Mouse (Mus musculus): Measurements from ENCODE around the gene Hgfac. TPM values are rescaled to one million over a fixed set of nuclear protein-coding genes. Genes with fewer than 3 reads are reported as not detected.

Hgfac gene
- polyA plus RNA-seq (2012; rRNA removed), result 85.1 and 89.7 TPM in 2 replicates

DNA sequence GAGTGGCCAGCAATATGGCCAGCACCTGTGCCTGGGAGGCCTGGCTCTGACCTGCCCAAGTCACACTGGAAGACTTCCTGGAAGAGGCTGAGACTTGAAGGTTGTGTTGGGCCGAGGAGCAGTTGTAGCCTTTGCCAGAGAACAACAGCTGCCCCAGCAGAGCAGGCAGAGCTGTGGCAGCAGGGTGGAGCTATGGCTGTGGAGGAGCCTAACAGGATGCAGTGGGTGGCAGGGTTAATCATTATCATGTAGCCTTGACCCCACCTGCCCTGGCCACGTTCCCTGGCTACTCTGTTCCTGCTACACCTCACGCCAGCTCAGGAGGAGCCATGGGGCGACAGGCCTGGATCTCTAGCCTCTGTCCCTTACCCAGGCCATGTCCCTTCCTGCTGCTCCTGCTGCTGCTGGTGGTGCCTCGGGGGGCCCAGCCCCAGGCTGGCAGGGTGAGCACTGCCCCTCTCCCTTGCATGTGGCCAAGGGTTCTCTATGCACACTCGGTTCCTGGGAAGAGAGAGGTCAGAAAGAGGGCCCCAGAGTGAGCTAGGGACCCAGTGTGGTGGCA lies at the start of gene Hgfac:
Gene Hgfac (plus strand): TSS at position 242 of the 562 bp plus-strand sequence.
- DNase-seq (ENCODE audit: low read depth, low spot score), result peak; percentile 70
- 15% methylated on average over 6 of the region's 6 CpGs for WGBS

DNA sequence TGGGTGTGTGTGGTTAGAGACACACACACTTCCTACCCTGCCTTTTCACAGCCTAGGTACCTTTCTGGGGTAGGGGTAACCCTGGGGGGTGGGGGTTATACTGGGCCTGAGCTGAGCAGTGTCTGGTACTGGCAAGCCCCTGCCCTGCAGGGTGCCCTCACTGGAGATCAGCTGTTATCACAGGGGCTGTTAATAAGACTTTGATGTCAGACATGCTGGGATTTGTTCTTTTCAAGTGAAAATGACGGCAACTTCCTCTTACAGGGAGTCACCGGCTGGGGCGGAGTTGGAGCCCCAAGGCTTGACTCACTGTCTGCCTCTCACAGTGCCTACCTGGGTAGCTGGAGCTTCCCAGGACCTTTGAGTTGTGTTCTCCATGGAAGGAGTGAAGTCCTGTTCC lies 42.6 kb upstream of the Hgfac start:
- no peak for DNase-seq (ENCODE audit: low read depth, low spot score)
- 36% methylated on average over 3 of the region's 3 CpGs for WGBS

DNA sequence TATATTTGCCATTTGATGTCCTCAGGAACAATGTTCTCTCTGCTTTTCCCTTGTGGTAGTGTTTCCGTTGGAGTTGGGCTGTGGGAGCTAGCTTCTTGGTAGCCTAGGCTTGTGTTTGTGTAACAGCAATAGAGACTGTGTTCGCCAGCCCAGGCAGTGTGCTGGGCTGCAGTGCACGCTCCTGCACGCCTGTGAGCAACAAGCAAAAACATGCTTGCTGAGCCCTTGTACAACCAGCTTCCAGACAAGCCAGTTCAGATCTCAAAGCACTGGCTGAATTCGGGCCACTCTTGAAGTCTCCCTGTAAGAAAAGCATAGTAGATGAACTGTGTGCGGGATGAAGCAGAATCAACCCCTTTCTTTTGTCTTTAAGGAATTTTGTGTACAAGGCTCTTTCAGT lies 42.0 kb upstream of the Hgfac start:
- 89% methylated on average over 6 of the region's 6 CpGs for WGBS

DNA sequence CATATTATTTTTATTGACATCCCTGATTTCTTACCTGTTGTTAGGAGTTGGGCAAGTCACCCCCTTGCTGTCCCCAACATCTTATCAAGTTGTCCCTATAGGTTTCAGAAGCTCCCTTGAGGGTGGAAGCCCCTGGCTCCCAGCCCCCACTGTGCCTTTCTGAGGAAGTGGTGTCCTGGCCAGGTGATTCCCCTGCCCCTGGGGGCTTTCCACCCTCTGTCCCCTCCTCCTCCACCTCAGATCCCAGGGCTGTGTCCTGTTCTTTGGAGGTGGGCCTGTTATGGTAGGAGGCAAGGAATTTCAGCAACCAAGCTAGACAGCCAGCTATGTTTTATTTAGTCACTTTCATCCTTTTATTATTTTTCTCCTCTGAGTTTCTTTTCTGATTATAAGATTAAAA lies 41.0 kb upstream of the Hgfac start:
- DNase-seq (ENCODE audit: low read depth, low spot score), result no peak

More for the DNA sequence above, 42.0 kb upstream of the Hgfac start:
- DNase-seq (ENCODE audit: low read depth, low spot score), result no peak

DNA sequence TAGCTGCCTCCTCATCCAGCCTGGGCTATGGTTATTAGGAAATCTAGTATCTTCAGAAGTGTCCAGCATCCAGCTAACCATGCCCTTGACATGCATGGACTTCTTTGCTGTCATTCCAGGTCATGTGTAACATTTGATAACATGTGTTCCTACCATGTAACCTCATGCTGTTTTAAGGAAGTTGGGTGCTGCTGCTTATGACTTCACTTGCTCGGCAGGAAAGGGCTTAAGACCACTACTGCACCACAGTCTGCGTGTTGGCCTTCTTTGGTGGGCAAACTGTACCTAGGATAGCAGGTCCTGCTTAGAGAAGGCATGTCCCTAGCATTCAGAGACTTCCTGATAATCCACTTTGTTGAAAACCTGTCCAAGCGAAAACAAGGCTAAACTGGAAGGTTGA lies 40.2 kb upstream of the Hgfac start:
- WGBS, result 80% methylated on average over 3 of the region's 3 CpGs
- DNase-seq (ENCODE audit: low read depth, low spot score), result no peak

DNA sequence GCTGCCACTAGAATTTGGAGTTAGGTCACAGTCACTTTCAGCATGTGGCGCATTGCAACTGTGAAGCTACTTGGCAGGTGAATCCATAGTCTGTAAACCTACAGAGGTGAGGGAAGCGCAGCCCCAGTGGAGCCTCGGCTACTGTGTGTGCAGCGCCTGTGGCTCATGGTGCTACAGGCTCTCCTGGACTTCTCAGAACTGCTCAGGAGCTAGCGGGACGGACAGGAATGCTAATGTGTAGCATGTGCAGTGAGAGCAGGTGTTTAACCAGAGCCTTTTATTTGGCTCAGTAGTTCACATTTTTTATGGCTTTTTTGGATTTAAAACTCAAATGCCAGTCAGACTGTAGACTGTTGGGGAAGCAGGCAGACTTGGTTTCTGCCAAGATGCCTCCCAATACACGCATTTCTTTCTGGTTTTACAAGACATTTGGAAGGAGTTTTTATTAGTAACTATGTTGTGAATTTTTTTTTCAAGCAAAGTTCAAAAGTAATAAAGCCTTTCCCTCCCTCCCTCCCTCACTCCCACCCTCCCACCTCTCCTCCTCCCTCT lies 37.6 kb upstream of the Hgfac start:
- DNase-seq (ENCODE audit: low read depth, low spot score), result no peak
- WGBS, result 44% methylated on average over 7 of the region's 7 CpGs

DNA sequence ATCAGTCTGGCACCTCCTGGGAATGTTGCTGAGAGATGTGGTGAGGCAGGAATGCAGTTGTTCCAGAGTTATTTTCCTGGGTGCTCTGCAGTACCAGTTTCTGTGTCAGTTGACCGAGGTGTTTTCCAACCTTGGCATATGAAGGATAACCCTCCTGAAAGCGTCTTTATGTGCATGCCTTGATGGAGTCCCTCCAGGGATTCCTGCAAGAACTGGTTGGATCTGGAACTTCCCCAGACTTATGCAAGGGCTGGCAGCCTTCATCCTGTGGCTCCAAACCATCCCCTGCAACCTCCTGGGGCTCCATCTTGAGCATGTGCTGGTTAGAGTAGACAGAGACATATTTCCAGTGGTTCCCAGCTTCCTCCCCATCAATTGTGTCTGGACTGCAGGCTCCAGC lies 36.5 kb upstream of the Hgfac start:
- no peak for DNase-seq (ENCODE audit: low read depth, low spot score)
- 92% methylated on average over 2 of the region's 2 CpGs for WGBS

DNA sequence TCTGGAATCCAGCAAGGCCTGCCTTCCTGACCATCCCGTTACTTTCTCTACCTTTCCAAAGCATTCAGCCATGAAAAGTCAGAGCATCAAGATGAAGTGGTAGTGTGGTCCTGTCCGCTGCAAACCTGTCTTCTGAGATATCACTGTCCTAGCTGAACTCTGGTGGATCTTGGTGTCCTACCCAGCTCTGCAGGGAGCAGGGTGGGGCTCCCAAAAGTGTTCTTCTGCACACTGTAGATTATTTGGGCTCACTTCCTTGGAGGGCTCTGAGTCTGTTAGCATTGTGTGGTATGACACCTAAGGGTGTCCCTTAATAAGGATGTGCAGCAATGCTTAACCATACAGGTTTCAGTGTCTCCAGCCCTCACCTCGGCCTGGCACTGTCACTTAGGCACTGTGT lies 35.6 kb upstream of the Hgfac start:
- no peak for DNase-seq (ENCODE audit: low read depth, low spot score)
- 92% methylated on average over 3 of the region's 3 CpGs for WGBS

DNA sequence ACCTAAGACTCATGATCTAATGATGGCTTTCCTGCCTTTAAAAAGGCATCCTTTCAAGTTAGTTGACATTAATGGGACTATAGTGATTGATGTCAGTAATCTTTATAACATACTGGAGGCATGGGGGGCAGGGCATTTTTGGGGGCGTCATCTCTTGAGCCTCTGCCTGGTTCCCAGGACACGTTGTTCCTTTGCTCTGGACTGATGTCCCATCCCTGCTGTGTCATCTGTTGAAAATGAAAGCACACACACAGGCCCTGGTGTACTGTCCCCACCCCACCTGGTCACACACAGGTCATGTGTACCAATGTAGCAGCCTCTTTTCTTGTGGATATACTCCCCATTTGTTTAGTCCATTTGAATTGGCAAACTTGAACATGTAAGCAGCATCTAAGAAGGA lies 34.7 kb upstream of the Hgfac start:
- no peak for DNase-seq (ENCODE audit: low read depth, low spot score)
- 72% methylated on average over 2 of the region's 2 CpGs for WGBS

DNA sequence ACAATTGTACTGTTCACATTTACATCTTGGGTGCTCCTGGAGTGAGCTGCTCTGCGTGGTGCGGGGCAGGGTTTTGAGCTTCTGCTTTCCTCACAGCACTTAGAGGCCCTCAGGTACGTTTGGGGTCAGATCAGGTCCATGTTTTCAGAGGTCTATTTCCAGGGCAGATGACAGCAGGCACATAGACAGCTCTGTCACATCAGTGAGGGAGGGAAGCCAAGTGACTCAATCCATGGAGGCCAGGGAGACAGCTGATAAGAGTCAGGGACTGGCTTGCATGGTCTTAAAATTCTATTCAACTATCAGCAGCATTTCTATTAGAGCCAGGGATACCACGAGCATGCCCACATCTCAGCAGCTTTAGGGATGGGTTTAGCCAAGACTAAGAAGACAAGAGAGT lies 32.1 kb upstream of the Hgfac start:
- WGBS, result 92% methylated on average over 4 of the region's 4 CpGs
- no peak for DNase-seq (ENCODE audit: low read depth, low spot score)

DNA sequence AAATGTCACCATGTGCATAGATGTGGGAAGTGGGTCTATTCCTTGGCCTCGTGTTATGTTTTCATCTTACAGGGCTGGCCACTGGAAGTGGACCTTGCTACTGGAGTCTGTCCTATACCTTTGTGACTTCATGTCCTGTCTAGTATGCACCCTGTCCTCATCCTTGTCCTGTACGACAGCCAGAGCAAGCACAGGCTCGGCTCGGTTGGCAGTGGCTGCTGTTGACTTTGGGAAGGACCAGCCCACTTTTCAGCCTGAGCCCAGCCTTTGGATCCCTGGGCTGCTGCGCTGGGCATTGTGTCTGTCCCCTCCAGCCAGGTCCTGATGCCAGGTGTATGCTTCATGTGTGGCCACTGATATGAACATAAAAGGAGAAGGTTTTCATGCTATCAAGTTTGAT lies 30.7 kb upstream of the Hgfac start:
- no peak for DNase-seq (ENCODE audit: low read depth, low spot score)
- 33% methylated on average over 5 of the region's 5 CpGs for WGBS

DNA sequence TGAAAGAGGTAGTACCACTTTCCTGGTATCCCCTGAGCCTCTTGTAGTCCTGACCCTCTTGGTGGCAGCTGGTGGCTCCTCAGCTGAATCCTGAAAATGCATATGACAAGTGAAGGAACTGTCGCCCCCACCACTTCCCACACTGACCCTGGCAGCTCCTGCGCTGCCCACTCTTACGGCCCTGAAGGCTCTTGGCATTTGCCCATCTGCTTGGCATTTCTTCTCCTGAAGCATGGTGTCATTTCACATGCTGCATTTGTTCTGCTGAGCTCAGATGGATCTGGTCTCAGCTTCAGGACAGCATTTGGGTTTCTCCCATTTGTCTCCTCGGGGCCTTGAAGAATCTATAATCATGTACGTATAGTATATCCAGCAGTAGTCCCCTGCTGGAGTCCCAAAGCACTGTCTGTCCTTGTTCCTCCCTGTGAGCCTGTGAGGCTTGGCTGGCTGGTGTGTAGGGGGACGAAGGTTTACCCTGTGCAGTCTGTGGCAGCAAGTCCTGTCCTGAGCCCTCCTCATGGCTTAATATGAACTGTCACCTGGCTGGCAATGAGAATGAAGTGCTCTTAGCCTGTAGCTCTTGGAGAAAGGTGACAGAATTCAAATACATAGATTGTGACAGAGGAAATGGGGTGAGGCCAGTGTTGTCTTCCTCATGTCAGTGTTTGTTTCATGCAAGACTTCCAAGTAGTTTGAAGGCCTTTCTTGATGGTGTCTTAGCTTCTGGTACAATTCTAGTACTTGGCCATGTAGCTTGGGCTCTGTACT lies 30.0 kb upstream of the Hgfac start:
- DNase-seq (ENCODE audit: low read depth, low spot score), result no peak
- 96% methylated on average over 6 of the region's 6 CpGs for WGBS

DNA sequence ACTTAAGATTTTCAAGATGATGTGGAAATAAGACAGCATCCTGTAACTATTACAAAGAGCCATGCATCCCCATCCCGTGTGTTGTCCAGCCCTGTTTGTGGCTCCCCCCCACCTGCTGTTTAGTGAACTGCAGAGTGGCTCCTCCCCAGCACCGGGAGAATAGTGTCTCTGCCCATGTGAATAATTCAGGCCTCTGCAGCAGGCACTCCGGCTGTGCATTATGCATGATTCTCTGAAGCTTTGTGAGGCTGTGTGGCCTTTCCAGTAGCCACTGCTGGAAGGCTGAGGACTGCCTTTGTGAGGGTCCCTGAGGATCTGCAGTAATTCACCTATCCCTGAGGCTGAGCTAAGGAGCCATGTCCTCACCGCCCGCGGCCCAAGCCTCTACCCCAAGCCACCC lies 27.3 kb upstream of the Hgfac start:
- no peak for DNase-seq (ENCODE audit: low read depth, low spot score)
- 80% methylated on average over 6 of the region's 6 CpGs for WGBS

DNA sequence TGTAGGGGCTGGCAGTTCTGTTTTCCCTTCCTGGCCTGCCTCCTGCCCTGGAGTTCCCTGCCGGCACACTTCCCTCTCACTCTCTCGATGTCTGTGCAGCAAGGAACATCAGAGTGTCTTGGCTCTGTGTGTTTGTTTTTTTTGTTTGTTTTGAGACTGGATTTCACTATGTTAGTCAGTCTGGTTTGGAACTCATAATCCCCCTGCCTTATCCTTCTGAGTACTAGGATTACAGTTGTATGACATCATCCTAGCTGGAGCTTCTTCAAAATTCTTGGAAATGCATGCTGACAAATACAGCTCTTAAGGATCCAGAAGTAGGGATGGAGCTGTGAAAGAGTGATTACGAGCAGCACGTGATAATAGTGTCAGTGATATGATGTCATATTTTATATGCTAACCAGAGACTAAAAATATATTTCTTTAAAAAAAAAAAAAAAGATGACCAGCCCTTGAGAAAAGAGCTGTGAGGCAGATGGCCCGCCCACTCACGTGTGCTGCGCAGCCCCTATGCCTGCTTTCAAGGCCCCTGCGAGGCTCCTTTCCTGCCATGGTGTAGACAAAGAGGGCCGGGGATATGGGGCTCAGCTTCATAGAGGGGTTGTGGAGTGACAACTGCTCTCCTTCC lies 21.5 kb upstream of the Hgfac start:
- WGBS, result 67% methylated on average over 9 of the region's 9 CpGs
- no peak for DNase-seq (ENCODE audit: low read depth, low spot score)

DNA sequence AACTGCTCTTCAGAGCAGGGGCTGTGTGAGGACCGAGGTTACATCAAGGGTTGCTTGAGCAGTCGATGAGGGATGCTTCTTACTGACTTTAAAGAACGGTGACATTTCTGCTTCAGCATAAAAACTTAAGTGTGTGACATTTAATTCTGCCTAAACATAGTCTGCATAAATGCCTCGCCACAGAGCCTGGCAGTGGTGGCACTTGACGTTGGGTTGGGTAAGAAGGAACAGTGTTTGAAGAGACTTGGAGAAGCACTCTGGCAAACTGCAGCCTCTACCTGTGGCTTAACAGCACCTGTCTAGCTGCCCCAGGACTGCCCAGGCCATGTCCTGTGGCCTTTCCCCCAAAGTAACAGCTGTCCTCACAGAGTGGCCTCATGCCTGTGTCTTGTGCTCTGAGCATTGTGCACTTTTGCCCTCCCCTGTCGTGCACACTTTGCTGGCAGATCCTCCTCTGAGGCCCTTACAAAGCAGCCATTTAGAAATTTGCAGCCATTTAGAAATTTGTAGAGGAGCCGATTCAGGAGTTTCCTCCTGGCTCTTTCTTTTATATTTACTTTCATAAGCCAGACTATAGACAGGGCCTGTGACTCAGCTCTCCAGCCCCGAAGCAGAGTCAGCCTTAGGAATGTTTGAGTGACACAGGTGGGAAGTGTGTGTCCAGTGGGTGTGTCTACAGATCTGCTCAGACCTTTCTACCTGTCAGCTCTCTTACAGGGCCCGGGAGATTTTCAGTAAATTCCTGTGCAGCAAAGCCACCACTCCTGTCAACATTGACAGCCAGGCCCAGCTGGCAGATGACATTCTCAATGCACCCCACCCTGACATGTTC lies 20.7 kb upstream of the Hgfac start:
- DNase-seq (ENCODE audit: low read depth, low spot score), result no peak
- 57% methylated on average over 9 of the region's 9 CpGs for WGBS

DNA sequence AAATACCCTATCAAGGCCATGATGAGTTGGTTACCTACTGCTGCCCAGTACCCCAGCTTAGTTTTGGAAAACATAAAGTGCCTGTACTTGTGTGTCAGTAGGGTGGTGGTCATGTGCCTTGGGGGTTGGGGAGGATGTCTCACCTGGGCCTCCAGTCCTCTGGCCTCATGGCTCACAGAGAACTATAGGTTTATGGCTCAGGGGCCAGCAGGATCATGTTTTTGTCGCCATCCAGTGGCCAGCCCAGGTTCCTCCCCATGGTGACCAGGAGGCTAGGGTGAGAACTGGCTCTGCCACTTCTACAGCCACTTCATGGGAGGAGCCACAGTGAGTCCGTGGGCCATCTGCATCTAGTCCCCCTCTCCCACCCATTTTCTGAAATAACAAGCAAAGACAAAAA lies 16.3 kb upstream of the Hgfac start:
- DNase-seq (ENCODE audit: low read depth, low spot score), result no peak
- WGBS, result 12% methylated on average over 2 of the region's 2 CpGs

DNA sequence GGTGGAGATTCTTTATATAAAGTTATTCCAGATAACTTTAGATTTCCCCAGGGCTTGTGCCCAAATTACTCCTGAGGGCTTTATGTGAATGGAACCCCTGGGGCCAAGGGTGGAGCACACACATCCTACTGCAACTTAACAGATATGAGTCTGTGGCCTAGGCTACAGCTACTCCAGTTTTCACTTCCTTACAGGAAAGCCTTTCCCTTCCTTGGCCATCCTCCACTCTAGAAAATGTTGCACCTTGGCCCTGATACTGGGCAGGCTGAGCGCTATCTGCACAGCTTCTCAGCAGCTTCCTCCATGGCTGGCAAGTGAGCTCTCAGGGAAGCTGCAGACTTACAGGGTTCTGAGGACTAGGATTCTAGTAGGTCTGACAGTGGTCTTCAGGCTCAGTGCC lies 12.0 kb upstream of the Hgfac start:
- WGBS, result 84% methylated on average over 1 of the region's 1 CpGs
- no peak for DNase-seq (ENCODE audit: low read depth, low spot score)

DNA sequence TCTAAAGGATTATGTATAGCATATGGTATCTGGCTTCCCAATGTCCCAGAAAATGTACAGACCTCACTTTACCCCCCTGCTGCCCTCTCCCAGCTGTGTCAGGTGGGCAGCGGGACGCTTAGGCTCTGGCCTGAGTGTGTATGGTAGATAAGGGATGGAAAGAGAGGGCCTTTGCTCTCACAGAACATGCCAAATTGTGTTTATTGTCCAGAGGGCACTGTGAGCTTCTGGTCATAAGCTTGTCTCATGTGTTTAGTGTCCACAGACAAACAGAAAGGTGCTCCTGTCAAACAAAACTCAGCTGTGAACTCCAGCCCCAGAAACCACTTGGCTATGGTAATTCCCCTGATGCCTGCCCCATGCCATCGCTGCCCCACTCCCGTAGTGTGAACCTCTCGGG lies 11.6 kb upstream of the Hgfac start:
- no peak for DNase-seq (ENCODE audit: low read depth, low spot score)
- whole genome bisulfite sequencing, result 92% methylated on average over 5 of the region's 5 CpGs

DNA sequence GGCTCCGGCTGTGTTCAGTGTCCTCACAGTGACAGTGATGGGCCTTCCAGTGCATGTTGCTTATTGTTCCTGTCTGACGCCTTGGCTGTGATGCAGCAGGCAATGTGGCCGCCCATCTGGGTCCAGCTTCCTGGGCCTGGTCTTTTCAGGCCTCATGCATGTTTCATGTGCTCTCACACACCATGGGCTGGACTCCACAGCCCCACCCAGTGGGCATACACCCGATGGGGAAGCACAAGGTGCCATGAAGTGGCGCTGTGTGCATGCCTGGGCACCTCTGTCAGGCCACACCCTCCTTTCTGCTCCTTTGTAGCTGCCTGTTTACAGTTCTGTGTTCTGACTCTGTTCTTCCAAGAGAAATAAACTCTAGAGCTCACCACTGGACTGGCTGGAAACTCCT lies 8.2 kb upstream of the Hgfac start:
- WGBS, result 57% methylated on average over 5 of the region's 5 CpGs

DNA sequence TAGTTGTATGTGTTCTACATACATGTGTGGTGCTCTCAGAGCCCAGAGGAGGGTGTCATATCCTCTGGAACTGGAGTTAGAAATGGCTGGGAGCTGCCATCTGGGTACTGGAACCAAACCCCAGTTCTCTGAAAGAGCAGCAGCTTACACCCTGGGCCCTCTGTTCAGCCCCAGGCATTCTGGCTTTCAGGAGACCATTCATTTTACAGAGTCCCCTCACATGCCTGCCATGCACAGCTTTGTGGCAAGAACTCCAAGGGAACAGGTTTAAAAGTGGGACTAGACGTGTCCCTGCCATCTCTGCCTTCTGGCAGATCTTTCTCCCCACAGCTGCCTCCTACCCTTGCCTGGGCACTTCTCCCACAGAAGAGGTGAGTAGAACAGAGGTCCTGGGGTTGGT lies 7.7 kb upstream of the Hgfac start:
- WGBS, result 90% methylated on average over 1 of the region's 1 CpGs
- DNase-seq (ENCODE audit: low read depth, low spot score), result no peak

More for the DNA sequence above, 8.2 kb upstream of the Hgfac start:
- no peak for DNase-seq (ENCODE audit: low read depth, low spot score)
